Mouse (Mus musculus) liver, postnatal 0 days (tissue): ENCODE results near the gene Abcc12. TPM values are rescaled to one million over a fixed set of nuclear protein-coding genes. Genes with fewer than 3 reads are reported as not detected.
A peak's percentile ranks its signal among the peaks of the same experiment; 100 is the strongest.

Source experiments
- ATAC-seq: fragments of 200-750 bp; cut with Nextera tagmentation; 2 replicates; pipeline ENCODE4 v1.8.0; 2017; ENCODE audit warnings: mild to moderate bottlenecking, moderate library complexity
- DNase-seq: peaks from one replicate; pipeline ENCODE4 v3.0.0-alpha.2; 2016
- H3K27ac ChIP-seq: fragments of 300-500 bp; sonication (generic); 2 replicates; pipeline ENCODE4 v1.5.1; 2014; ENCODE audit warnings: antibody characterized with exemption, moderate library complexity, mild to moderate bottlenecking, low read depth
- H3K27me3 ChIP-seq: fragments of 300-500 bp; sonication (generic); 2 replicates; pipeline ENCODE4 v1.6.1; 2014; ENCODE audit warnings: low read length, control low read depth, mixed read lengths; ENCODE audit not compliant: insufficient read depth
- H3K36me3 ChIP-seq: fragments of 300-500 bp; sonication (generic); replicated peaks from 2 replicates; pipeline ENCODE4 v1.6.1; 2014; ENCODE audit warnings: mild to moderate bottlenecking, control low read depth, low read length, moderate library complexity, mixed read lengths; ENCODE audit not compliant: insufficient read depth
- H3K4me1 ChIP-seq: fragments of 300-500 bp; sonication (generic); 2 replicates; pipeline ENCODE4 v1.6.1; 2014; ENCODE audit warnings: antibody characterized with exemption, mild to moderate bottlenecking, control low read depth; ENCODE audit not compliant: insufficient read depth
- H3K4me2 ChIP-seq: fragments of 300-500 bp; sonication (generic); 2 replicates; pipeline ENCODE4 v1.6.1; 2014; ENCODE audit warnings: low read depth, mild to moderate bottlenecking, low read length, moderate library complexity, mixed read lengths
- H3K4me3 ChIP-seq: fragments of 300-500 bp; sonication (generic); 2 replicates; pipeline ENCODE4 v1.5.1; 2014; ENCODE audit warnings: low read depth, low read length
- H3K9ac ChIP-seq: fragments of 300-500 bp; sonication (generic); replicated peaks from 2 replicates; pipeline ENCODE4 v1.6.1; 2014; ENCODE audit warnings: mild to moderate bottlenecking, moderate library complexity
- H3K9me3 ChIP-seq: fragments of 300-500 bp; sonication (generic); 2 replicates; pipeline ENCODE4 v1.6.1; 2016; ENCODE audit warnings: mild to moderate bottlenecking, control low read depth, low read length, mixed read lengths
- CTCF ChIP-seq: sonication (generic); IDR thresholded peaks from 2 replicates; pipeline ENCODE4 v1.5.1; 2016; ENCODE audit warnings: antibody characterized with exemption, low read depth
- EP300 ChIP-seq: IDR thresholded peaks from 2 replicates; pipeline ENCODE4 v1.6.1; 2016; ENCODE audit warnings: antibody characterized with exemption, low read depth, mild to moderate bottlenecking
- WGBS: fragments of 180-500 bp; shearing (Covaris S2); extraction: QIAGEN DNeasy Blood & Tissue Kit; methylation state at CpG from one replicate; pipeline ENCODE4 v1.1.7; 2014; ENCODE audit not compliant: insufficient replicate concordance; 5-methylcytosine and 5-hydroxymethylcytosine counted together
- polyA plus RNA-seq: library from polyadenylated mRNA; unstranded; fragments of >200 nt; fragmentation: Nextera tagmentation; extraction: Ambion mirVana; gene quantifications from 2 replicates; pipeline ENCODE4 v1.2.1, GENCODE M21; 2015

Gene Abcc12
- polyA plus RNA-seq, 1 experiment from 2014 or later = not detected

DNA sequence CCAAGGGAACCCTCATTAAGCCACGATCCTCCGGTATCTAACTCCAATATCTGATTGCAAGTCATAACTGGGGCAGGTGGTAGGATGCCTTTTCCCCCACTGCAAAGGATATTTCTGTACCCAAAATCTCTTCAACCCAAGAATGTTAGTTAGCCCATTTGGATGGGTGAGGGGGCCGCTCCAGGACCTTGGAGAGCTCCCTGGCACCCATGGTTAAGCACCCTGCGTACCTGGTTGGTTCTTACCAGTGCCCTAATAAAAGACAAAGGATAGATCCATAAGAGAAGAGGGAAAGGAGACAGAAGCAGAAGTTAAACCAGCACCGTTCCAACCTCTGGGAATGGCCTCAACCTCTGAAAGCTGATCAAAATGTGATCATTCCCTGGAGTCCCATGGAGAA, 67.6 kb downstream of the Abcc12 start:
- no peak overlapping the region for H3K4me3 ChIP-seq
- no peak for TF ChIP-seq EP300
- no peak for TF ChIP-seq CTCF
- H3K9ac ChIP-seq = no peak overlapping the region
- WGBS = 57% methylated on average over 5 of the region's 5 CpGs
- H3K36me3 ChIP-seq = no peaks in the 10 kb centered on the region
- ATAC-seq (no peak), DNase-seq (no peak)
- no peak overlapping the region for H3K4me2 ChIP-seq
- no peaks in the 10 kb centered on the region for H3K9me3 ChIP-seq
- no peaks in the 10 kb centered on the region for H3K4me1 ChIP-seq
- no peak overlapping the region for H3K27ac ChIP-seq
- no peaks in the 10 kb centered on the region for H3K27me3 ChIP-seq

DNA sequence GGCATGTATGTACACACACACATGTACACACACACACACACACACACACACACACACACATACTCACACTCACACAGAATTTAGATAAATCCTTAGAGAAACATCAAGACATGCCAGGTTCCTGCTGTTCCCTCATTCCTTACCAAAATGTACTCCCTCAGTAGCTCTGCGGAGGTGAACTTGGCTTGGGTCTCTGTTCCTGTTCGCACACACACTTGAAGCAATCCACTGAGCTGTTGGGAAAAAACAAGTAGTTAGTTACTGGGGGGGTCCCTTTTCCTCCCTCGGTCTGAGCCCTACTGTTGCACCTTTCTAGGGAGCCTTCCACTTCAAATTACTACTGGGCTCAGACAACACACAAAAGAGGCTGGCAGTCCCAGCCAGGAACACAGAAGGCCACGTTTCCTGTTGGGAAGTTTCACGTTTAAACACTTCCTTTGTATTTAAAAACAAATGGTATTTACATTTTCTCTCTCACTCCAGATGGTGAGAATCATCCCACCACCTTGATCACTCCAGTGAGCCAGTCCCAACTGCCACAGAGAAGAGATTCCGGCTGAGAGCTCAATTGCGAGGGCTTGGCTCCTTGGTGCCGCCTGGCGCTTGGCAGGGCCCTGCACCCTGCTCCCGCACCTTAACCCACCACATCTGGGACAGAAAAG, 68.2 kb downstream of the Abcc12 start:
- TF ChIP-seq CTCF = no peak
- TF ChIP-seq EP300 = no peak
- Histone ChIP-seq H3K36me3 (no peaks in the 10 kb centered on the region), H3K4me3 (no peak overlapping the region), H3K27me3 (no peaks in the 10 kb centered on the region), H3K4me1 (no peaks in the 10 kb centered on the region), H3K9me3 (no peaks in the 10 kb centered on the region), H3K27ac (no peak overlapping the region), H3K9ac (no peak overlapping the region), H3K4me2 (no peak overlapping the region)
- no peak for DNase-seq
- no peak for ATAC-seq
- WGBS = 47% methylated on average over 10 of the region's 10 CpGs

DNA sequence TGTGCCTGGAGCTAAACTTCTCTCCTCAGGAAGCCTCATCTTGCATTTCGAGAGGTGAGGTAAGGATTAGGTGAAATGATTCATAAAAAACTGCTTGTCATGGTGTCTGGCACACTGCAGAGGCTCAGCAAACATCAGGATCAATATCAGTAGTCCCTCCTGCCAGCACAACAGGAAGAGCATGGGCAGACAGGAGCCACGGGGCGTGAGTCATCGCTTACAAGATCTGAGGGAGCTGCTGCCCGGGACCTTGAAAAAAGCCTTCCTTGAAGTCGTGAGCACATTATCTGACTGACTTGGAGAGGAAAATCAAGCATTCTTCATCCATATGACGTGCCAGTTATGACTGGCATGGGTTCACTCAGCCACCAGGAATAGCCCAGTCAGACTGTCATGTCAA, 79.1 kb downstream of the Abcc12 start:
- TF ChIP-seq CTCF = no peak
- Histone ChIP-seq H3K4me2 (no peak overlapping the region), H3K9ac (no peak overlapping the region), H3K4me1 (no peaks in the 10 kb centered on the region), H3K4me3 (no peak overlapping the region), H3K27ac (no peak overlapping the region), H3K36me3 (no peaks in the 10 kb centered on the region), H3K9me3 (no peaks in the 10 kb centered on the region), H3K27me3 (no peaks in the 10 kb centered on the region)
- peak; percentile 17 for DNase-seq
- WGBS = 30% methylated on average over 7 of the region's 7 CpGs
- peak; percentile 79 for ATAC-seq

DNA sequence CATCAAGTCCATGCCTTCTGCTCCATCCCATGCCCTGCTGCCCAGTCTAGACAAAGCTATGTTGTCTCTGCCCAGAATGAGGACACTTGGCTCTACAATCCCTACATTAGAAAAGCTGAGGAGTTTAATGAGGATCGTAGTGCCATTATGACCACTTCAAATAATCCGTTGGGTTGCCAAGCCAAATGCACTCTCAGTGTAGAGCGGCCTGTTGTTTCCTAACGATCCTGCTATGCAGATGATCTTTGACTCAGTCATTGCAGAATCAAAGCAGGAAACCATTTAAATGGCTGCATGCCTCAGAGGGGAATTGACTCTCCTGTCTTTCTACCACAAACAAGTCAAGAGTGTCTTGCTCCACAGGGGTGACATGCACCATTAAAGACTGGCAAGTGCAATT, 85.4 kb downstream of the Abcc12 start:
- no peak for DNase-seq
- Histone ChIP-seq H3K36me3 (no peaks in the 10 kb centered on the region), H3K4me1 (no peaks in the 10 kb centered on the region), H3K27me3 (no peaks in the 10 kb centered on the region), H3K9me3 (no peaks in the 10 kb centered on the region), H3K4me2 (no peak overlapping the region), H3K9ac (no peak overlapping the region), H3K27ac (no peak overlapping the region), H3K4me3 (no peak overlapping the region)
- WGBS = 75% methylated on average over 4 of the region's 4 CpGs
- no peak for ATAC-seq
- TF ChIP-seq EP300 (no peak), CTCF (no peak)

DNA sequence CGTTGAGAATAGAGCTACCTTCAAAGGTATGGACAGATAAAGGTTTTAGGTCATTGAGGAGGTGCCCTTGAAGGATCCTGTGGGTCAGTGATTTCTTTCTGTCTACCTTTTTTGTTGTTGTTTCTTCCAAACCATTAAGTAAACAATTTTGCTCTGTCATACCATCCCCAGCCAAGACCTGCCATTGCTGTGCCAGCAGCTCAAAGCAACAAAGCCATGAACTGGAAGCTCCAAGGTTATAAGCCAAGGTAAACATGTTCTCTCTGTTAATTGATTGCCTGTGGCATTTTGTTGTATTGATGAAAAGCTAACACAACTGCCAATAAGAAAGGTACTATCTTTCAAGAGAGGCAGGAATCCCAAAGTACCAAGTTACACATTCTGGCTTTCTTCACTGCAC, 86.6 kb downstream of the Abcc12 start:
- TF ChIP-seq CTCF (no peak), EP300 (no peak)
- H3K27ac ChIP-seq = no peak overlapping the region

DNA sequence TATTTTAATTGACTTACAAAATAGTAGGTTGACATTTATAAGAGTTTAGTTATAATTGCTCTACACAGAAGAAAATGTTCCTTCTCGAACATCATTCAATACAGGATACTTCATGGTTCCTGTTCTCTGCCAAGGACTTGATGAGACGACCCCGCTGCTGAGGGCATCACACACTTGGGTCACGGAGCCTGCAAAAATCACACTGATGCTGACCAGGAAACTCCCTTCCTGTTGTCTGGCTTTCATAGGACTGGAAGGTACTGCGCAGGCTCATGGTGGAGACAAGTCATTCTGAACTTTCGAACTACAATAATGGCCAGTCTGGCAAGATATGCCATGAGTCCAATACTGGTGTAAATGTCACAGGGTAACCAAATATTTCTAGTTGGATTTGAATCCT, 95.1 kb downstream of the Abcc12 start:
- 81% methylated on average over 6 of the region's 6 CpGs for WGBS
- no peaks in the 10 kb centered on the region for H3K4me1 ChIP-seq
- no peak for TF ChIP-seq CTCF
- no peaks in the 10 kb centered on the region for H3K9me3 ChIP-seq
- H3K4me3 ChIP-seq = no peak overlapping the region
- no peak overlapping the region for H3K27ac ChIP-seq
- H3K9ac ChIP-seq = no peak overlapping the region
- H3K27me3 ChIP-seq = no peaks in the 10 kb centered on the region
- DNase-seq = no peak
- no peak overlapping the region for H3K4me2 ChIP-seq
- H3K36me3 ChIP-seq = no peaks in the 10 kb centered on the region
- ATAC-seq = no peak

More for the DNA sequence above, 86.6 kb downstream of the Abcc12 start:
- WGBS = 67% methylated on average over 1 of the region's 1 CpGs
- DNase-seq = no peak
- no peak for ATAC-seq
- Histone ChIP-seq H3K4me2 (no peak overlapping the region), H3K4me3 (no peak overlapping the region), H3K9ac (no peak overlapping the region), H3K36me3 (no peaks in the 10 kb centered on the region), H3K27me3 (no peaks in the 10 kb centered on the region), H3K4me1 (no peaks in the 10 kb centered on the region), H3K9me3 (no peaks in the 10 kb centered on the region)

DNA sequence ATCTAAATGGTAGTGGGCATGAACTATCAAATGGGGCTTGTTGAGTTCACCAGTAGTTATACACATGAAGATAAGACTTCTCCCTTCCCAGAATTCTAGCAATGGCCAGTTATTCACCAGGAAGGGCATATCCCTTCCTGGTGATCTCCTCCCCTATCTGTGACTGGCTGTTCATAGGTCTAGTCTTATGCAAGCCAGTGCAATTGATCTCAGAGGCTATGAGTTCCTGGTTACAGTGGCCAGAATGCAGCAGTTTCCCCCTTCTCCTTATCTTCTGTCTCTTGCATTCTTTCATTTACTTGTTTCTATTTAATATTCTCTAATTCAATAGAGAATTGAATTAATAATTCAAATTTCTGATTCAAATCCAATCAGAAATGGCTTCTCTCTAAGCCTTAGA, 96.2 kb downstream of the Abcc12 start:
- no peak overlapping the region for H3K9ac ChIP-seq
- H3K4me2 ChIP-seq = no peak overlapping the region
- no peak overlapping the region for H3K4me3 ChIP-seq
- H3K27me3 ChIP-seq = no peaks in the 10 kb centered on the region
- ATAC-seq = no peak
- no peaks in the 10 kb centered on the region for H3K4me1 ChIP-seq
- H3K9me3 ChIP-seq = no peaks in the 10 kb centered on the region
- H3K36me3 ChIP-seq = no peaks in the 10 kb centered on the region
- TF ChIP-seq CTCF (no peak), EP300 (no peak)
- DNase-seq = no peak
- no peak overlapping the region for H3K27ac ChIP-seq
